Mouse (Mus musculus) bone marrow, adult 2 months (tissue): ENCODE measurements around the gene Sergef.

Source experiments
- CTCF ChIP-seq: fragments of 200-500 bp; IDR thresholded peaks from 2 replicates; pipeline ENCODE4 v1.5.1; 2011; ENCODE audit warnings: low read length, control low read depth; ENCODE audit not compliant: control insufficient read depth, insufficient read depth
- POLR2A ChIP-seq: fragments of 200-500 bp; IDR thresholded peaks from 2 replicates; pipeline ENCODE4 v1.6.1; 2011; ENCODE audit warnings: low read depth, mild to moderate bottlenecking, control low read depth, low read length, borderline replicate concordance; ENCODE audit not compliant: control insufficient read depth

GRCm38 (mm10) chr7:46615256-46615977, 24.2 kb downstream of the Sergef start:
- no peak for TF ChIP-seq CTCF
- no peak for TF ChIP-seq POLR2A
